Mouse (Mus musculus): Measurements from ENCODE around the gene Hspb2.
A peak's percentile ranks its signal among the peaks of the same experiment; 100 is the strongest.

Hspb2 gene

DNA sequence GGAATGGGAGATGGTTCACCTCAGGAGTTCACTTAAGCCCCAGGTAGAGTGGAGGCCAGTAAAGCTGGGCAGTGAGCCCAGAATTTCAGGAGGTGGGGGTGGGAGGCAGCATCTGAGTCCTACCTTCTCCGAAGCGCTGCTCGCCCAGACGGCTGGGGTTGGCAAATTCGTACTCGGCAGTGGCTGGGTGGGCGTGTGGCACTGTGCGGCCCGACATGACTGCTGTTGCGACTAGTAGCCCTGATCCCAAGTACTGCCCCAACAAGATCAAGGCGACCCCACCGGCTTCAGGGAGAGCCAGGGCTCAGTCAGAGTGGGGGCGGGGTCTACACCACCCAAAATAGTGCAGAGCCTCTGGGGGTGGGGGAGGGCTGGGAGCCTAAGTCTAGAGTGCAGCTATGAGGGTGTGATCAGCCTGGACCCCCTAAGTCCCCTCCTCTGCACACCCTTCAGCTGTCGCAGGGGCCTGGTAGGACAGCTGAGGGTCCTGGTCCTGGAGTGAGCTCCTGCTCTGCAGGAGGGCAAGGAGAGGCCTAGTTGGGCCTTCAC lies at the start of gene Hspb2:
Hspb2 (minus strand) TSS at position 301 of the 549 bp plus-strand sequence.
- peak; percentile 72 for DNase-seq (ENCODE audit: low spot score)

DNA sequence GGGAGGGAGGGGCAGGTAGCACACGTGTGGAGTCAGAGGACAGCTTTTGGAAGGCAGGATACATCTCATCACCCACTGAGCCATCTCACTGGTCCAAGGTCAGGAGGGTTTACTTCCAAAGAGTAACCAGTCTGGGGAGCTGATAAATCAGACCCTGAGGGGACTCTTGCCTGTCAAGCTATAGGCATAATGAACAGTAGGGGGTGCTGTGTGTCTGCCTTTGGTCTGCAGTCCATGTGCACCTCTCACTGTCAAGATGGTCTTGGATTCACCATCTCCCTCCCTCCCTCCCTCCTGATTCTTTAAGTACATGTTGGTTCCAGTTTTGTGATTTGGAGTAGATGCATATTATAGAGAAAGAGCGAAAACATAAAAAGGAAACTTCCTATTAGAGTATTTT lies 48.8 kb upstream of the Hspb2 start:
- no peak for DNase-seq (ENCODE audit: low spot score)

DNA sequence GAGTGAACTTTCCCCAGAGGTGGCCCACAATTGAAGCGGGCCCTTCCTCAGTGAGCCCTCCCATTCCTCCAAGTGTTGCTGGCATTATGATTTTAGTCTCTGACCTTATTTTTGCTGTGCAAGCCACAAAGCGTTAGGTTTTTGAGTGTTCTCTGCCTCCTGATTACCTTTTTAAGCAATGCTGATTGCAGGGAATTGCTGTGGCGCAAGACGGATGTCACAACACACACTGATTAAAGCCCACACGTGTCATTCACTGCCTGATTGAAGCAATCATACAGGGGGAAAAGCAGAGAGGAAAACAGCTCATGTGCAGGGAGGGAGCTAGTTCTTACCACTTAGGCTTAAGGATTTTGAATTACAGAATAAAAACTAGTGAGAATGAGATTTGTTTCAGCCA lies 46.2 kb upstream of the Hspb2 start:
- DNase-seq (ENCODE audit: low spot score): no peak

- no peak for DNase-seq (ENCODE audit: low spot score)
These were observed 45.5 kb upstream of the Hspb2 start for GRCm38 (mm10) chr9:50797641-50798040.

GRCm38 (mm10) chr9:50796776-50797175 lies 44.6 kb upstream of the Hspb2 start:
- no peak for DNase-seq (ENCODE audit: low spot score)

DNA sequence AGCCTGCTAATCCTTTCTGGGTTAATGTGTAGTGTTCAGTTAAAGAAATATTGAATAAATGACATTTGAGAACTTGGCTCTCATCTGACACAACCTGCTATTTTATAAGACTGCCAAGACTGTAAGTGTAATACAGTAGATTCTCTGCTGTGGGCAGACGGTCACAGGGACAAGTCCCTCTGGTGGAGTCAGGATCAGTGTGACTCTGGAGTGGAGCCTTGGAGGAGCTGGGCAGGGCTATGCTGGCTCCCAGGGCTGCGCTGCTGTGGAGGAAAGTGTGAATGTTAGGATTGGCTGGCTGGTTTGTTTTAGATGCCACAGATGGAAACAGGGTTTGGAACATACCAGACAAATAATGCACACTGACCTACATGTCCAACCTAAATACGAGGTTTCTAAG lies 43.1 kb upstream of the Hspb2 start:
- no peak for DNase-seq (ENCODE audit: low spot score)

DNA sequence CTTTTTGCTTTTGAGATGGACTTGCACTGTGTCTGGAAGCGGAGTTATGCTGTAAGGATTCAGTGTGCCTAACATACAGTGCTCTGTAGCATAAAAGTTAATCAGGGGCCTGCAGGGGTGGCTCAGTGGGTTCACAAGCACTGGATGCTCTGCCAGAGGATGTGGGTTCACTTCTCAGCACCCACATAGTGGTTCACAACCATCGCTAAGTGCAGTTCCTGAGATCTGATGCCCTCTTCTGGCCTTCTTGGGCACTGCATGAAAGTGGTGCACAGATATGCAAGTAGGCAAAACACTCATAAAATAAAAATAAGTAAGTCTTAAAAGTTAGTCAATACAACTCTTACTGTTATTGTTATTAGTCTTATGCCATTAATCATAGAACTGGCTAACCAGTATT lies 30.0 kb upstream of the Hspb2 start:
- DNase-seq (ENCODE audit: low spot score): peak; percentile 59

GRCm38 (mm10) chr9:50776162-50776760 lies 24.1 kb upstream of the Hspb2 start:
- DNase-seq (ENCODE audit: low spot score): no peak

DNA sequence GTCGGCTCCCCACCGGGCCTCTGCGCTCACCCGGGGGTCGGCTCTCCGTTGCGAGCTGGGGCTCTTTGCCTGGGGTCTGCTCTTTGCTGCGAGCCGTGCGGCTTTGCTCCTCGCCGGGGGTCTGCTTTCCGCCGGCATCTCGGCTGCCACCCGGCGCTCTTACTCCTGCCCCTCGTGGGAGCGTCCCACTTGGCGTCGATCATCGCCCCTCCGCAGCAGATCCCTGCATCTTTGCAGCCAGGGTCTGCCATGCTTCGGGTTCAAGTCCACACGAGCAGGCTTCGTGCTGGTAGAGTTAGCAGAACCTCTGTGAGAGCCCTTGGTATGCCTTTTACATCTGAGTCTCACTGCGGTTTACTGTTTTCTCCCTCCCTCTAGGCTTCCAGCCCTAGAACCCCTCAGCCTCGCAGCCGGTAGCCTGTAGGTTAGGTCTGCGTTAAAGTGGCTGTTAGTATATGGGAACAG lies 23.5 kb upstream of the Hspb2 start:
- DNase-seq (ENCODE audit: low spot score): no peak

DNA sequence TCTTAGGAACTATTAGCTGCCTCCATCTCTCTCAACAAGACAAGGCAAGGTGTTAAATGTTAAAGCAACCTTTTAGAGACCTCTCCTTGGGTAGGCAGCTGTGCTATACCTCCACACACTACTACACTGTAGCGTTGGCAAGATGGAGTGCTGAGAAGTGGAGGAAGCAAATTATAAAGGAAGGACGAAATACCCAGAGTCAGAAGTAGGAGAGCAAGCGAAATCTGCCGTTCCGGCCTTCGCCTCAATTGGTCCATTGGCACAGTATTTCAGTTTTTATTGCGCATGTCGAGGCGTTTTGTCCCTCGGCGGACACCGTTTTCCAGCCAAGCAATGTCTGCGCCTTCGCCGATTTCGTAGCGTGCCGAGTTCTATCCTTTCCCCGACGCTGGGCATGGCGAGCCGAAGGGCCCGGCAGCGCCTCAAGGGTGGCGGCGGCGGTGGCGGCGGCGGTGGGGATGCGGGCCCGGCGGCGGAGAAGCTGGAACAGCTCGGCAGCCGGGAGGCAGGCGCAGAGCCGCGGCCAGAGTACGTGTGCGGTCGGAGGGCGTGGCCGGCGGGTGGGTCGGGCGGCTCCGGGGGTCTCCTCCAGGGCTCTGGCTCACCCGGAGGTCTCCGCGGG lies 22.9 kb upstream of the Hspb2 start, which contains the start of the genes Alg9 and 1110032A03Rik:
Alg9 (plus strand) TSS at position 29 of the 622 bp plus-strand sequence.
1110032A03Rik (minus strand) TSS at position 530 of the 622 bp plus-strand sequence.
- peak; percentile 94 for DNase-seq (ENCODE audit: low spot score)

GRCm38 (mm10) chr9:50774026-50774462 lies 21.9 kb upstream of the Hspb2 start:
- no peak for DNase-seq (ENCODE audit: low spot score)

DNA sequence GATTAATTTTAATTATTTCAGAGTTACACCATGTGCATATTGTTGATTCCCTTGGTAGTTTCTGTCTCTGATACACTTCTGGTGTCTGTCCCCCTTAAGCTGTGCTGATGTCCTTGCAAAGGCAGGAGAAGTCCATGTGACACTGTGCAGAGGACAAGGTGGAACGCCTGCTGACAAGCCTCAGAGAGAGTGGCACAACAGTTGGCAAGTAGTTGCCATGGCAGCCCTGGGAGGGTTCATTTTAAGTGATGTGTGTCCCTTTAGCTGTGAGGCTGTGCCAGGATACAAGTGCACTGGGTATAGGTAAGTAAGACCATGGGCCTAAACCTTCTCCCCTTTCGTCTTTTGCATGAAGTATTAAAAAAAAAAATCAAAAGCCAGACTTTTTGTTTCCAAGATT lies 17.9 kb upstream of the Hspb2 start:
- no peak for DNase-seq (ENCODE audit: low spot score)

DNA sequence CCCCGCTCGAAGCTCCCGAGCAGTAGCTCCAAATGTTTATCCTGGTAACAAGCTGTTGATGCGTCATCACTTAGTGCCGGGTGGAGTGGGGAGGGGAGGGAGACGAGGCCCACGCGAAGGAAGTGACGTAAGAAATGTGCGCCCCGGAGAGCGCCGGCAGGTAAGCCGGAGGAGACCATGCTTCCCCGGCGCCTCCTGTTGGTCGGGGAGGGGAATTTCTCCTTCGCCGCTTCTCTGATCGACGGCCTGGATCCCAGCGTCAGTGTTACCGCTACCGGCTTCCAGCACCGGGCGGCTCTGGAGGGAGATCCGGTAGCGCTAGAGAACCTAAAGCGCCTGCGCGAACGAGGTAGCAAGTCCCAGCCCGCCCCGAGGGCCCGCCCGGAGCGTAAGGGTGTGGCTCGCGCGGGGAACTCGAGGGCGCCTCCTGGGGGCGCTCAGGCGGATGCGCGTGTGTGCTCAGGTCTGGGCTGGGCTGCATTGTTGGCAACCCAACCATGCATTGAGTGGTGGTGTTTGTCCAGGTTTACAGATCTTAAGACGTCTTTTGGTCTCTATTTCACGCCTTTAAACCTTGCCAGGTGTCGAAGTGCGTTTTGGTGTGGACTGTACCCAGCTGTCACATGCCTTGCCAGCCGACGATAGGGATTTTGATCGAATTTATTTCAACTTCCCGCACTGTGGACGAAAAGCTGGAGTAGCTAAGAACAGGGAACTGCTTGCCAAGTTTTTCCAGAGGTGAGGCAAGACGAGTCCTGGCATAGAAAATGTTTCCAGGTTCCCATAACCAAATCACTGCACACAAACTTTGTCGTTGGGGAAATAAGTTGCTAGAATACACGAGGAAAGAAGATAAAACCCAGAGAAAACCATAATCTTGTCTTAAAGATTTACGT lies 16.2 kb upstream of the Hspb2 start, which contains the start of gene Fdxacb1:
Fdxacb1 (plus strand) TSS at position 130 of the 896 bp plus-strand sequence.
- peak; percentile 98 for DNase-seq (ENCODE audit: low spot score)

- DNase-seq (ENCODE audit: low spot score): no peak
These were observed 15.5 kb upstream of the Hspb2 start for GRCm38 (mm10) chr9:50767531-50768106.

- DNase-seq (ENCODE audit: low spot score): peak; percentile 49
These were observed 11.2 kb upstream of the Hspb2 start for GRCm38 (mm10) chr9:50763331-50763730.

DNA sequence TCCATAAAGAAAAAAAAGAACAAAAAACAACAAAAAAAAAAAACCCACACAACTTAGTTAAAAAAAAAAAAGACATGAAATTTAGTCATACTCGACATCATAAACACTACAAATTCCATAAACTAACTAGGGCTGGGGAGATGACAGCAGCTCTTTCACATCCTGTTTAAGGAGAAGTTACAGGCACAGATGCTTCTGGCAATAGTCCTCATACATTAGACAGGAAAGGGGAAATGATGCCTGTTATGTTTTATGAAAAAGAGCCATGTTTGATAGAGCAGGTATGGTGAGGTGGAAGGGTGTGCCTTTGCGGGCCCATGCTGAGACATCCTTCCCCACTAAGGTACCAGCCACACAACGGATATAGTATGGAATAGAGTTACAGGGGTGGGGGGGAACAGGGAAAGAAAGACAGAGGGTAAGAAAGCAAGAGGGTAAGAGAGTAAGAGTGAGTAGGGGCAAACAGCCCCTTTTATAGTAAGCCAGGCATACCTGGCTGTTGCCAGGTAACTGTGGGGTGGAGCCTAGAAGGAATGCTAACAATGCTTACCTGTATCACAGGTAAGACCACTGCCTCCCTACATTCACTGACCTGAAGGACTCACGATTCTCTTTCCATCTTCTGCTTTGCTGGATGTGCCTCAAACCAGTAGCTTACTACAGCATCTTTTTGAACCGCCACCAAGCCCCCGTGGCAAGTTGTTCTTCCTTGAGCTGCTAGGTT lies 9.5 kb upstream of the Hspb2 start:
- no peak for DNase-seq (ENCODE audit: low spot score)

DNA sequence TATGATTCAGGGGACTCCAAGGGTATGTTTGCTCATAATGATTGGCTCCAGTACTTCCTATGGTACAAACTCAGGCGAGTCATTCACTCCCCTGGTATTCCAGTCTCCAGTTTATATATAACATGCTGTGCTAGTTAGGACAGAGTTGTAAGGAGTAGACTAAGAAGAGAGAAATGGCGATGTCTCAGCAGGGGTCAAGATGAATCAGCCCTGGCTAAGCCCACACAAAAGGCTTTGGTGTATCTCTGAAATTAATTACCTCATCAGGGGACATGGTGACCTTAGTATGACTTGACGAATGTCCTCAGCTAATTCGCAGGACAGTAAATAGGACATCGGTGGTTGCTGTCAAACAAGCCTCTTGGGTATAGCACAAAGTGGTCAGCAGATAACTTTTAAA lies 4.6 kb upstream of the Hspb2 start:
- no peak for DNase-seq (ENCODE audit: low spot score)

- no peak for DNase-seq (ENCODE audit: low spot score)
These were observed 1.8 kb upstream of the Hspb2 start for GRCm38 (mm10) chr9:50753947-50754346.

DNA sequence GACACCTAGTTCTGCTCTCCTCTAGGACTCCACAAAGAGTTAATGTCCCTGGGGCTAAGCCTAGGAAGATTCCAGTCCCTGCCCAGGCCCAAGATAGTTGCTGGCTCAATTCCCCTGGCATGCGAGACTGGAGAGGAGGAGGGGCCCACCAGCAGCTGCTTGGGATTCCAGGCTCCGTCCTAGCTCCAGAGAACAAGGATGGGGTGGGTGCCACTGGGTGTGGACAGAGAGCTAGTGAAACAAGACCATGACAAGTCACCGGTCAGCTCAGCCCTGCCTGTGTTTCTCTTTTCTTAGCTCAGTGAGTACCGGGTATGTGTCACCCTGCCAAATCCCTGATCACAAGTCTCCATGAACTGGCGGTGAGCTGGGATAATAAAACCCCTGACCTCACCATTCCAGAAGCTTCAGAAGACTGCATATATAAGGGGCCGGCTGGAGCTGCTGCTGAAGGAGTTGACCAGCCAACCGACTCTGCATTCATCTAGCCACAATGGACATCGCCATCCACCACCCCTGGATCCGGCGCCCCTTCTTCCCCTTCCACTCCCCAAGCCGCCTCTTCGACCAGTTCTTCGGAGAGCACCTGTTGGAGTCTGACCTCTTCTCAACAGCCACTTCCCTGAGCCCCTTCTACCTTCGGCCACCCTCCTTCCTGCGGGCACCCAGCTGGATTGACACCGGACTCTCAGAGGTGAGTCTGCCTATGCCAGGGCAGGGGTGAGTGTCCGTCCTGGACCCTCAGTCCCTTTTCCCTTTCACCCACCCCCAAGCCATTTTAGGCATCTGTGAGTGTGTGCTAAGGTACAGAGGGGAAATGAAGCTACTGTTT lies 846 bp upstream of the Hspb2 start:
- peak; percentile 79 for DNase-seq (ENCODE audit: low spot score)

- DNase-seq (ENCODE audit: low spot score): no peak
These were observed 831 bp downstream of the Hspb2 start, which contains the start of gene Cryab for GRCm38 (mm10) chr9:50751323-50751722. Cryab (plus strand) TSS chr9:50751325.

Measured in testis, postnatal 10 days (tissue).